Mouse (Mus musculus) adrenal gland, adult 8-10 months (tissue): ENCODE measurements at regions not wholly inside any gene's neighbourhood (a gene's known extent, or its start where the extent isn't known, plus 50 kb on each side); places are given as distances from the start of the nearest gene placed in this dataset.

Source experiments
- DNase-seq: peaks from one replicate; pipeline ENCODE4 v3.0.0; 2022

- DNase-seq, result no peak
These were observed 181.2 kb upstream of the 3110018I06Rik start for GRCm38 (mm10) chr12:107307094-107307740.

GRCm38 (mm10) chr12:107315446-107315845, 173.0 kb upstream of the 3110018I06Rik start:
- DNase-seq, result no peak

GRCm38 (mm10) chr12:107322861-107323260, 165.6 kb upstream of the 3110018I06Rik start:
- DNase-seq, result peak; percentile 4

- no peak for DNase-seq
These were observed 162.3 kb upstream of the 3110018I06Rik start for GRCm38 (mm10) chr12:107326101-107326500.

GRCm38 (mm10) chr12:107327107-107327770, 161.2 kb upstream of the 3110018I06Rik start:
- DNase-seq, result no peak

- DNase-seq, result no peak
These were observed 159.4 kb upstream of the 3110018I06Rik start for GRCm38 (mm10) chr12:107328986-107329385.

GRCm38 (mm10) chr12:107334366-107334765, 154.1 kb upstream of the 3110018I06Rik start:
- no peak for DNase-seq

- no peak for DNase-seq
These were observed 153.3 kb upstream of the 3110018I06Rik start for GRCm38 (mm10) chr12:107335106-107335505.

- DNase-seq, result no peak
These were observed 149.7 kb upstream of the 3110018I06Rik start for GRCm38 (mm10) chr12:107338758-107339157.

GRCm38 (mm10) chr12:107356211-107356610, 132.2 kb upstream of the 3110018I06Rik start:
- no peak for DNase-seq

GRCm38 (mm10) chr12:107356974-107357373, 131.5 kb upstream of the 3110018I06Rik start:
- no peak for DNase-seq

GRCm38 (mm10) chr12:107360511-107360910, 127.9 kb upstream of the 3110018I06Rik start:
- DNase-seq, result no peak

GRCm38 (mm10) chr12:107361606-107362005, 126.8 kb upstream of the 3110018I06Rik start:
- DNase-seq, result no peak

- DNase-seq, result no peak
These were observed 126.3 kb upstream of the 3110018I06Rik start for GRCm38 (mm10) chr12:107362120-107362519.

GRCm38 (mm10) chr12:107372254-107372653, 116.2 kb upstream of the 3110018I06Rik start:
- no peak for DNase-seq

- no peak for DNase-seq
These were observed 96.2 kb upstream of the 3110018I06Rik start for GRCm38 (mm10) chr12:107392050-107392795.

- no peak for DNase-seq
These were observed 94.0 kb upstream of the 3110018I06Rik start for GRCm38 (mm10) chr12:107394467-107394866.

GRCm38 (mm10) chr12:107404821-107405220, 83.6 kb upstream of the 3110018I06Rik start:
- no peak for DNase-seq

- DNase-seq, result no peak
These were observed 64.5 kb upstream of the 3110018I06Rik start for GRCm38 (mm10) chr12:107423923-107424322.

GRCm38 (mm10) chr12:107438506-107438905, 49.9 kb upstream of the 3110018I06Rik start:
- no peak for DNase-seq
